Mouse (Mus musculus) spleen, adult 12 weeks (tissue): ENCODE results near the gene Mfsd4a.

Experiments used
- DNase-seq: peaks from one replicate; pipeline ENCODE4 v3.0.0; 2022; ENCODE audit warnings: low spot score

Gene Mfsd4a

DNA sequence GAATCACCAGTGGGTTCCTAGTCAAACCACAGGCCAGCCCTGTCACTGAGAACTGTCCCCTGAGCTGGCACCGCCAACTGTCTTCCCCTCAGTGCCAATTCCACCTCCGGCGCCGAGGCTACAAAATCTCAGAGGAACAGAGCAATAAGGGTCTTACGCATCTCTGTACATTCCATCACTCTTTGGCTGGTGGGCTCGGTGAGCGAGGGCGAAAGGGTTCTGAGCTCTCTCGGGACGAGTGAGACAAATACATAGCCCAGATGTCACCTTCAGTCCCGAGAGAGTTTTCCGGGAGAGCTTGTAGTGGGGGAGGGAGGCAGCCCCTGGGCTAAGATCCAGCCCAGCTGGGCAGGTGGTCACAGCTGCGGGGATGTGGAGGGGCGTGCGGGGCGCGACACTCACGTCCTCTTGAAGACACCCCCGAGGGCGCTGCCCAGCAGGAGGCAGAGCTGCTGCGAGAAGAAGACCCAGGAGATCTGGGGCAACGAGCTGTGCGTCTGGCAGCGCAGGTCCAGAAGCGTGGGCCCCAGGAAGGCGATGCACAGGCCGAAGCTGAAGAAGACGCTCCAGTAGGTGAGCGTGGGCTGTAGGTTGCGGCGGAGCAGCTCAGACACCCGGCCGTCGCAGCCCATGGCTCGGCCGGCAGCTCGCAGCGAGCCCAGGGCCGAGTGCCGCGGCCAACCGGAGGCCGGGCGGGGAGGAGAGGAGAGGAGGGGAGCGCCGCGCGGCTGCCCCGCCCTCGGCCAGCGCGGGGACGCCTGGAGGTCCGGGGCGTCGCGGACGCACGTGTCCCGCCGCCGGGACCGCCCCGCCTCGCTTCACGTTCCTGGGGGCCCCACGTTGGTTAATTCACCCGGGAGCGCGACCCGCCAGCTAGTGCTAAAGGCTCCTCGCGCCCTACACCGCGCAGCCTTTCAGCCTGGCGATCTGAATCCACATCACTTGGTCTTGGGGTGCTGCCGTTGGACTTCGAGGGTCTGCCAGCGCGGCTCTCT, at the start of gene Mfsd4a:
Mfsd4a (minus strand) TSS at position 802 of the 995 bp plus-strand sequence.
- DNase-seq: no peak

DNA sequence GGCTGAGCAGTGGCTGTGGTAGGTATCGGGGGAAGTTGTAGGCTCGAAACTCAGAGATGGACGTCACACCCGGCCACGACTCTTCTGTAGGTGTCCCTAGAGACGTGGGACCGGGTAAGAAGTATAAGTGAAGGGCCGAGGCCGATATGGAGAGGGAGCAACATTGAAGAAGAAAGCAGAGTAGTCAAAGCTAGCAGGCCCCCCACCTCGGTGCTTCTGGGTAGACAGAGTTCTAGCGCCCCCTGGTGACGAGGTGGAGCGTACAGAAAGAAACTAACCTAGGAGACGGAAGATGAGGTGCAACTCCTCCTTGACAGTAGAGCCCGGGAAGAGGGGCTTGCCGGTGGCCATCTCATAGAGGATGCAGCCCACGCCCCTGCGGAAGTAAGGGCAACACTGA, 48.7 kb upstream of the Mfsd4a start:
- peak; percentile 43 for DNase-seq

DNA sequence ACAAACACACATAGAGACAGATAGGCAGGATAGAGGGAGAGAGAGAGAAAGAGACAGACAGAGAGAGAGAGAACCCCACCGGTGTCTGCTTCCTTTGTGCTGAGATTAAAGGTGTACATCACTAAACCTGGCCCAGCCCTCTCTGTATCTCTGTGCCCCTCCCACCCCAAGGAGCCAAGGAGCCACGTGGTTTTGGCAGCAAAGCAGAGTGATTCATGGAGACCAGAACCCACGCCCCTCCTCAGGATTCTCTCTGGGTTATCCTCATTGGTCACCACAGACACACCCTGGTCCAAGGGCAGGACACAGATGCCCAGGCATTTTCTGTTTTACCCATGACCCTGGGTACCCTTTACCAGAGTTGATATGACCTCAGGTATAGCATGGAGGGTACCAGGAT, 45.2 kb upstream of the Mfsd4a start:
- DNase-seq: no peak

DNA sequence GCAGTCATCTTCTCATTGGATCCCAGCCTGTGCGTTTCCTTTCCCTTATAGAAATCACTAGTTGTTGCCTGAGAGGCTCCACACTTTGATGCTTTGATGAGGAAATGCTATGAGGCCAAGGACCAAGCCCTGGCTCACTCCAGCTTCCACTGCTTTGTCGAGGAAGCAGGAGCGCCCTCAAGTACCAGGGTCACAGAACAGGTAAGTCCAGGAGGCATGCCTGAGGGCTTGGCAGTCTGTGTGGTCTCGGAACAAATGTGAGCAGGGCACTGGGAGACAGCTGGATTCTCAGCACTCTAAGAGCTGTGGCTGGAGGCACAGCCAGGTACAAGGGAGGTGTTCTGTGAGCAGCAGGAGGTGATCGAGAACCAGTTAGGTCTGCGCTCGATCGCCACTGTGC, 44.6 kb upstream of the Mfsd4a start:
- no peak for DNase-seq

DNA sequence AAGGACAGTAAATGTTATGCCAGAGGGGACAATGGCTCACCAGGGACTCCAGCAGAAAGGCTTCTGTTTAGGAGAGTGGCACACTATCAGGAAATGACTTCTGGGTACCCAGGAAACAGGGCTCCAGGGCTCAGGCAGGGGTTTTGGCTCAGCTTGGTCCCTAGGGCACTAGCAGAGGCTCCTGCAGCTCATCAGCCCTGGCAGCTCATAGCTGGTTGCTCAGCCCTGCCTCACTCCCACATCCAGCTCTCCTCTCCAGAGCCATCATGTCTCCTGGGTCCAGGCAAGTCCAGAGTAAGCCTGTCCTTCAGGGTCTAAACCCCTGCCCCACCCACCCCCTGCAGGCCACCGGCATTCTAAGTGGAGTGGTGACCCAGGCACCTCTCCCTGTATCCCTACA, 43.5 kb upstream of the Mfsd4a start:
- DNase-seq: no peak

DNA sequence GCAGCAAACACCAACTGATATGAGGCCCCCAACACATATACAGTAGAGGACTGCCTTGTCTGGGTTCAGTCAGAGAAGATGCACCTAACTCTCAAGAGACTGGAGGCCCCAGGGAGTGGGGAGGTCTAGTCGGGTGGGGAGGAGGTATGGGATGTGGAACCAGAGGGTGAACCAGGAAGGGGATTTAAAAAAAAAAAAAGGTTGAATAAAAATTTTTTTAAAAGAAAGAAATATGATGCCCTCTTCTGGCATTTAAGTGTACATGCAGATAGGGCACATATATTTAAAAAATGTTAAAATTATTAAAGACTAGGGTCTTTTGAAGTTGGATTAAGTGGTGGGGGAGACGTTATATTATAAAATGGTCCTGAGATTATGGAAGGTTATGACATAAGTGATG, 41.5 kb upstream of the Mfsd4a start:
- DNase-seq: no peak

DNA sequence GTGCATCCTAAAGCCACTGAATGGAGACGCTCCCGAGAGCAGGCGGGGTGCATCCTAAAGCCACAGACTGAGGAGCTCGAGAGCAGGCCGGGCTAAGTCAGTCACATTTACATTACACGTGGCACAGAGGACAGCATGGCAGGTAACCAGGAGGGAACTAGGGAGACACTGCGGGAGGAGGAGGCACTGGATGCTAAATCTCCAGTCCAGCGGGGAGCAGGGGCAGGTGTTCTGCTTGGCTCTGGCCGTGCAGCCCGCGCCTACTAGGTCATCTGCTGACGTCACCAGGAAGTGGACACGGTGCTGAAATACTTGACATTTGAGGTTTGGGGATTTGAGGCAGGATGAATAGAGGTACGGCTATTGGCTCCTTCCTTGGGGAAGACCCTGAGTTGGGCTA, 36.5 kb upstream of the Mfsd4a start:
- no peak for DNase-seq

DNA sequence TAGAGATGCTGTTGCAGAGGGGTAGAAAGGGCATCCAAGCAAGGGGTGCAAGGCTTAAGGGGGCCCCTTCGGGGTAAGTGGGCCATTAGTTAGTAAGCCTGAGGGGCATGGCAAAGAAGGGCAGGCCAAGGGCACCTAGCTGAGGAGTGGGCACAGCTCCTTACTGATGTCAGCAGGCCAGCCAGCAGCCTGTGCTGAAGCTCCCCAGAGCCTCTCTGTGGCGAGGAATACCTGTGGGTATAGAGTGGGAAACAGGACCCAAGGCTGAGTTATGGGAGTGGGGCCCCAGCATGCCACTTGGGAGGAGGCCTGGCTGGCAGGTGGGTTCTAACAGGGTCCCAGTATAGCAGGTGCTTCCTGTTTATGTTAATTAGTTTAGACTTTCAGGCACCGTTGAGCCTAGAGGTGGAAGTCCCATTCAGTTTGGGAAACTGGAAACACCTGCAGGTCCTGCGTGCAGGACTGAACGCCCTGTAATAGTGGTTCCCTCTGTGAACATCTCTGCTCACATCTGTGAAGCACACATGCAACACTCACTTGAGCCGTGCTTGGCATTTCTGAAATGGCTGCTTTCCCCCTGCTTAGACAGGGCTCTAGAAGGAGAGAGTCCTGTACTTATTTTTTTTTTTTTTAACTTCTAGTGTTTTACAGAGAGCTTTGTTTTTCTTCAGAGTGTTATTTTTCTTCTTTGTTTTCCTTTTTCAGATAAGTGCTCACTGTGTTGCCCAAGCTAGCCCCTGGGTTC, 34.3 kb upstream of the Mfsd4a start:
- DNase-seq: no peak

DNA sequence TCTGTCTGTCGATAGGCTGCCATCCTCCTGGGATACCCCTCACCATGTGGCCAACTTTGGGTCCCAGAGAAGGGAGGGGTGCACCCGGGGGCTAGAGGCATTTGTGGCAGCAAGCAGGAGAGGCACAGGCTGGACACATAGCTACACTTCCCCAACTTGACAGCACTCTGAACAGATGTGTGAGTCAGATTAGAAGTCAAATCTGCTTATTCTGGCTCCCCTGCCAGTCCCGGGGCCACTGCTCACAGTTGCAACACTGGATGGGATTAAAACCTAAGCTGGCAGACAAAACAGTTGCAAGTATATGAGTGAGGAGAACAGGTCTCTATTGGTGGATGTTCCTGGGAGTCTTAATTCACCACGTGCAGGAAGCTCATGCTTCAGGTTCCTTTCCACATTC, 31.9 kb upstream of the Mfsd4a start:
- no peak for DNase-seq

DNA sequence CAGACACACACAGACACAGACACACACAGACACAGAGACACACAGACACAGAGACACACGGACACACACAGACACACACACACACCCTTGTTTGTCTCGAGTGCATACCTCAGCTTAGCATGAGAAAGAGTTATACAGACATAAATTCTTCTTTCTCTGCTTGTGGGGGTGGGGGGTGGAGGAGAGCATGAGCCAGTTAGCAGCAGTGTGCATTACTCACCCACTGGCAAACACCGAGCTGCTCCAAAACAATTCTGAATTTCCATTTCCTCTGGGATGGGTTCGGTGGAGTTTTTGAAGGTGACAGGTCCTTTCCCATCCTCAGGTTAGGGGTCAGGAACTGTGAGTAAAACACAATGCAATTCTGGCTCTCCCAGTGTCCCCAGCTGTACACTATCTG, 31.2 kb upstream of the Mfsd4a start:
- DNase-seq: no peak

DNA sequence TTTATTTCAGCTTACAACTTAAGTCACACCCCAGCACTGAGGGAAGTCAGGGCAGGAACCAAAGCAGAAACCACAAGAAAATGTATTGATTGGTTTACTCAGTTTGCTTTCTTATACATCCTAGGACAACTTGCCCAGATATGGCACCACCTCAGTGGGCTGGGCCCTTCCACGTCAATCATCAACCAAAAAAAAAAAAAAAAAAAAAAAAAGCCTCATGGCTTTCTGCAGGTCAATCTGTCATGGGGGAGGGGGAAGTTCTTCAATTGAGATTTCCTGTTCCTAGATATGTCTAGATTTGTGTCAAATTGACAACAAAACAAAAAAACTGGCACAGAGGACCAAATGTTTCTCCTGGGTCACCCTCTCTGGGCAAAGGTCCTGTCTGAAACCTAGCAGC, 30.2 kb upstream of the Mfsd4a start:
- DNase-seq: no peak

DNA sequence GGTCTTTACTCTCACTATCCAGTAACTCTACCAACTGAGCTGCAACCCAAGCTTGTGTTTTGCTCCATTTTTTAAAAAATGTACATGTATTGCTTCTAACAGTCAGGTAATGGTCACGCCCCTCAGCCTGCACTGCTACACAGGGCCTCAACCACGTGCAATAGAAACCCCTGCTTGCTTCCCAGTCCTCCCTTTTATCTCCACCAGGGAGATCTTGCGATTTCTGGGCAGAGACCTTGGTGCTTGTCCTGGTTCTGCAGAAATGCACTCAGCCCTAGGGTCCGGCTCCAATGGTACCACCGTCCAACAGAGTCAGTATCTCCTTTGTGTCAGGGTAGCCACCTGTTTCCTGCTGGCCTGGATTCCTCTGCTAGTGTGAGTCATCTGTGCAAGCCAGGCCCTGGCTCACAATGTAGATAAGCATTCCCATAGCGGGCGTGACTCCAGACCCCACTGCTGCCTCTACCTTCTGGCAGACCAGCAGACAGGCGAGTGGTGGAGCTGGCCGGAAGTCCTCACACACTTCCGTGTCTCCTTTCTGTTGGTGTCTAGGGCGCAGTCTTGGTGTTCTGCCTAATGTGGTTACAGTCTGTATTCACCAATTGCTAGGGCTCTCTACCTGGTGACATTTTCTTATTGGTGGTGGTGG, 27.6 kb upstream of the Mfsd4a start:
- no peak for DNase-seq

DNA sequence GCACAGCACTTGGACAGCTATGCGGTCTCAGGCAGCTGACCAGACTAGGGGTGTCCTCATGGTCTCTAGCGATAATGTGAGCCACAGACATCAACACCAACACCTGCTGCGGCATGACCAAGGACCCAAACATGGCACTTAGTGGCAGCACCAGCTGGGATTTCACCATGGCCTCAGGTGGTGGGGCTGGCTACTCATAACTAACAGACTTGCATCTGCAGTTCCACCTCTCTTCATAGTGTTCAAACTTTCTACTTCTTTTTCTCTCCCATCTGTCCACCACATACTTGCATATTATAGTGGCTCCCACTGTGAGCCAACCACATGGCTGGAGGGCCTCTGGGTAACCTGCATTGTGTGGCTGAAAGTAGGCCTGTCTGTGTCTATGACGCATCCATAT, 25.4 kb upstream of the Mfsd4a start:
- DNase-seq: no peak

DNA sequence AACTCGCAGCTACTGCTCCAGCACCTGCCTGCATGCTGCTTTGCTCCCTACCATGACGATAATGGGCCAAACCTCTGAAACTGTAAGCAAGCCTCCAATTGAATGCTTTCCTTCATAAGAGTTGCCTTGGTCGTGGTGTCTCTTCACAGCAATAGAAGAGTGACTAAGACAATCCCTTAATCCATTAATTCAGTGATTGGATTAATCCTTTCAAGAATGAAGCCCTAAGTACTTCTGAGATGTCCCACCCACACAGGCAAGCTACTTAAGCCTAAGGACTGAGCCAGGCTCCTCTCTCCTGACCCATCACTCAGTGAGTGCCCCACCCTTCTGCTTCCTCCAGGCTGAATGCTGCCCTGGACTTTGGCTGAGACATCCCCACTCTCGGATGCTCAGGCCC, 22.4 kb upstream of the Mfsd4a start:
- no peak for DNase-seq

DNA sequence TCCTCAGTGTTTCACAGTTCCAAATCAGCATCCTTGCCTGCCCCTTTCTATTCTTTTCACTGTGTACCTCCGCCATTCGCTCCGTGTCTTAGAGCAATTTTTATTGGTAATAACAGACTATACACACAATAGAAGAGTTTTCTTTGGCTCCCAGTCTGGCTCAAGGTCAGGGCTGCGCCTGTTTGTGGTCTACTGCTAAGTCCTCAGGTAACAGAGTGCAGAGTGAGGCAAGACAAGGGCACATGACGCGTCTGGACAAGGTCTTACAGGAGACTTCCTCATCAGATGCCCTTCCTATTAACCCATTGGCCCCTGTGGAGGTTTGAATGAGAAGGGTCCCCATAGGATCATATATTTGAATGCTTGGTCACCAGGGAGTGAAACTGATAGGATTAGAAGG, 21.9 kb upstream of the Mfsd4a start:
- DNase-seq: no peak

DNA sequence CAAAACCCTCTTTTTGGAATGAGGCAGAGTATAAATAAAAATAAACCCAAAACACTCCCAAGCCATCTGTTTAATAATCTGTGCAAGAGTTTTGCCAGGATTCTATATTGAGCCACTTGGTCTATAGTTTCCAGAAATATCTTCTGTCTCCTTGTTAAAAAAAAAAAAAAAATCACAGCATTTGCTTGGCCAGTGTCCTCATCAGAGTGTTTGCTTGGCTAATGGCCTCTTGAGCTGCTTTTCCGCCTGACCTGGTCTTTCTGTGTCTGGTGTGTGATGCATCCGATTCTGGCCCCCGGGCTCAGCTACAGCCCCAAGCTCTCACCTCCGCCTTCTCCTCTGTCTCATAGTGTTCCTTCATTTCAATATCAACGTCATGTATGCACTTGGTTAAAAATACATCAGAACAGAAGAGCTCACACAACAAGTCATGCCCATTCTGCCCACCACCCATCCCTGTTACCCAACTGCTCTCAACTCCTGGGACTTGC, 20.4 kb upstream of the Mfsd4a start:
- no peak for DNase-seq

DNA sequence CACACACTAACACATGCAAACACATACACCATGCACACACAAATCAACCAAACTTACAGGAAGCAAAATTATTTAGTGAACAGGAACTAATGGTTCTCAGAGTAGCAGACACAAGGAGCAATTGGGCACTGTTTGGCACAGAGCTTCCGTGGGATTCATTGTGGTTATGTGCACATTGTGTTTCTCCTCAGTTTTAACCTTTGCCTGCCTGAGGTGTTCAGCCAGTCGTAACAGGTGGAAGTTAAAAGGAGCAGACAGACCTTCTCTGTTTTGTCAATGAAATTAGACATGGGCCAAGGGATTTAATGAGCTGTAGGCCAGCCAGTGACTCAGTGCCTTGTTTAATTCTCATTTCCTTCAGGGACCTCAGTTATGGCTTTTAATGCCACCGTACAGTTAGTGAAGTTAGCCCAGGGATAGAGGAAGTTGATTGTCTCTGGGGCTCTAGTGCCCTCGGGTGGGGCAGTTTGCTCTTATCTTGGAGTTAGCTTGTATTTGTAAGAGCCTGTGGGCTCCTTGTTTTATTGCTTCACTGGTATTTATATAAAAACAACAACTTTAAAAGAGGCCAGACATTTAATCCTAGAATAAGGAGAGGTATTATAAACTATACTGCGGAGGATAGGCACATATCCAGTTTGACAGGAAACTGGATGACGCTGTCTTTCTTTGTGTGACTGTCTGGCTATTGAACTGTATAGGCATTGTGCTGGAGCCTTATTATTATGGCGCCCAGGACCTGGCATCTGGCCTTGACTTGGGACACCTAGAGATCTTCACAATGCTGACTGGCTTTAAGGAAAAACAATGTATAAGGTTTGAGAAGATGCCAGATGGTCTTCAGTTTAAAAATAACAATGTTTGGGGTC, 17.6 kb upstream of the Mfsd4a start:
- no peak for DNase-seq

DNA sequence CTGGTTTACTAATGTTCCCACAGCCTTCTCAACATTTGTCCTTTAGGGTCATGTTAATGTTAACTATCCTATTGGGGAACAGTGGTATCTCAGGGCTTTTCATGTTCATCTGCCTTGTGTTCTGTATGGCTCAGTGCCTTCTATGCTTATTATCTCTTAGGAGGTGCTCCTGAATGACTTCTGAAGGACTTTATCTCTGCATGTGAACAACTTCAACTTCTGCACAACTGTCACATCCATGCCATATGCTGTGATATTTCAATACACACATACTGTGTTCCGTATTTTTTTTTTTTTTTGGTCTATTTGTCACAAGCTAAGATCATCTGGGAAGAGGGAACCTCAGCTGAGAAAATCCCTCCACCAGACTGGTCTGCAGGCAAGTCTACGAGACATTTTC, 10.6 kb upstream of the Mfsd4a start:
- DNase-seq: no peak

DNA sequence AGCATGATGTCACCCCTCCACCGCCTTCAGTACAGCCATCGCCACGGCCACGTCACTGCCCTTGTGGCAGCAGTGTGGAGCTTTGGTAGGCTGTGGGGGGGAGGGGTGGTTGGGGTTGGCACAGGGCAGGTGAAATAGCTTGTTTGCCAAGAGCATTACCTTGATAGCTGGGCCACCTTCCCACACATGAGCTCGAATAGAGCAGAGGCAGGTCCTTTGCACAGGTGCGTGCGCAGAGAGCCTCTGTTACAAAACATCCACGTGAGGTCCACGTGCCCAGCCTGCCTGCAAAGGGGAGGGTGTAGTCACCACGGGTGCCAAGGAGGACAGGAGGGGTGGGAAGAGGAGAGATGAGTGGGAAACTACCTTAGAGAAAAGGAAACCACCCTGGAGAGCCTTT, 7.7 kb upstream of the Mfsd4a start:
- no peak for DNase-seq

DNA sequence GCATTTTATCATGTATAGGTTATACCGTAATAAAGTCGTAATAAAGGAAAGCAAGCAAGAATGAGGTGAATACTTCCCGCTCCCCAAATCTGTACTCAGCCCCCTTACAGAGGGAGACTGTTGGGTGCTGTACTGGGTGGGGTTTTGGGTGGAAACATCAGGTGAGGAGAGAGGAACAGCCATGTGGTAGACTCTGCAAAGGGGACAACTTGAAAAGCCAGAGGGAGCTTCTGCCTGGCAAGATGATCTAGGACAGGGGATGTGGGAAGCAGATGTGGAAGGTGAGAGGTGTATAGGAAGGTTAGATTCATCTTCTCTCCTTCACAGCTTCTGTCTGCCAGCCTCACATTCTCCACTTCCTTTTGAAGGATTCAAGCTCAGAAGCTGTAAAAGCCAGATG, 2.8 kb upstream of the Mfsd4a start:
- no peak for DNase-seq

DNA sequence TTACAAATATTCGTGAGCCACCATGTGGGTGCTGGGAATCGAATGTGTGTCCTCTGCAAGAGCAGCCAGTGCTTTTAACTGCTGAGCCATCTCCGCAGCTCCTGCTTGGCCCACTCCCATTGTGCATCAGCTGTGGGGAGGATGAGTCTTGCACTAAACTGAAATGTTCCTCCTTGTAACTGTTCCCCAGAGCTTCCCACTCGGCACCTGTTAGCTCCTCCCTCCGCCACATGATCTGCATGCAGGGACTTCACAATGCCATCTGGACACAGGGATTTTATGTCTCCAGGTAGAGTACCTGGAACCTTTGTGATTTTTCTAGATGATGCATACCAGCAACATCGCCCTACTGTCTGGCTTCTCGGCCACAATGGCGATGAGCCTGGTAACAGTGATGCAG, 1.6 kb upstream of the Mfsd4a start:
- DNase-seq: no peak
